Mouse (Mus musculus): ENCODE results near the gene Zfp426.

Zfp426 gene

GRCm38 (mm10) chr9:20459377-20460317 is 32.9 kb downstream of the Zfp426 start, which contains the start of gene Zfp26:
TSS of gene Zfp26 (minus strand) at chr9:20460162.
- DNase-seq (ENCODE audit: low spot score in 2 of 2) = peak; percentile 79

DNA sequence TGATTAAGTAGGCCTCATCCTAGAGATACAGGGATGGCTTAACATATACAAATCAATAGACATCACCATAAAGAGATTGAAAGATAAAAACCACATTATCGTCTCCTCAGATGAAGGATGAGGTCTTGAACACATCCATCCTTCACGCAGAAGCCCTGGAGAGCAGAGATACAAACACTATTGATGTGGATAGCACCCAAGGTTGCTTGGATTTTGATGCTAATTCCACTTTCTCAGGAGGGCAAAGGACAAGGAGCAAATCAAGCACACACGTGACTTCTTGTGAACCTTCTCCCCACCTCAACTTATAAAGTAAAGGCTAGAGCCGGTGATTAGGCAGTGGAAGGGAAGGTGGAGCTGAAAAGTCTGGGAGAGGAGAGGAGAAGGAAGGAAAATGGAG is 38.9 kb downstream of the Zfp426 start:
- DNase-seq (ENCODE audit: low spot score in 2 of 2) = no peak

DNA sequence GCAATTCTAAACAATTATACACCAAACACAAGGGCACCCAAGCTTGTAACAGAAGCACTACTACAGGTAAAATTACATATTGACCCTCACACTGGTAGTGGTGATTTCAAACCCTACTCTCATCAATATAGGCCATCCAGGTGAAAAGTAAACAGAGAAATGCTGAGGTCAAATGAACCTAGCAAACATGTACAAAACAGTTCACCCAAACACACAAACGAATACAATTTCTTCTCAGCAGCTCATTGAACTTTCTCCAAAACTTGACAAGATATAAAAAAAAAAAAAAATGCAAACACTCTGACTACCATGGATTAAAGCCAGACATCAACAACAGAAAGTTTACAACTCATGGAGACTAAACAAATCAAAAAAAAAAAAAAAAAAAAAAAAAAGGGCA is 41.1 kb downstream of the Zfp426 start:
- no peak for DNase-seq (ENCODE audit: low spot score in 2 of 2)

DNA sequence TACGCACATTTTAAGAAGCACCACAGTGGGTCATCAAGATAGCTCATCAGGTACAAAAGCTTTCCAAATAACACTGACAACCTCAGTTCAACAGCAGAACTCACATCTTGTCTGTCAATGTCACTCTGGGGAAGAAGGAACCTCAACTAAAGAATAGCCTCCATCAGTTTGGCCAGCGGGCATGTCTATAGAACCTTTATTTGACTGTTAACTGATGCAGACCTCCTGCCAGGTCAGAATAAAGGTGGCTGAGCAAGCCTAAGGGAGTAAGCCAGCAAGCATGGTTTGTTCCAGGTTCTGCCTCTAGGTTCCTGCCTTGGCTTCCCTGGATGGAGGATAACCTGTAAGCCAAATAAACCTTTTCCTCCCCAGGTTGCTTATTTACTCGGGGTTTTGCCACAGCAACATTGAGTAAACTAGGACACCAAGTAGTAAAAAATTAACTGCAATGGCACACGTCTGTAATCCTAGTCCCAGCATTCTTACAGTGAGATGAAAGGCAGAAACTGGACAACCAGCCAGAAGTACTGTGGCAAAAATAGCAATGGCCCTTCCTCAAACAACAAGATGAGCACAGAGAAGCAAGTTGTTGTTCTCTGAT is 49.3 kb downstream of the Zfp426 start:
- no peak for DNase-seq (ENCODE audit: low spot score in 2 of 2)

- no peak for DNase-seq (ENCODE audit: low spot score in 2 of 2)
Measured at GRCm38 (mm10) chr9:20430004-20430403, 62.5 kb downstream of the Zfp426 start.

All from spleen, postnatal 36 days (tissue).